Mouse (Mus musculus): ENCODE results near the gene Ttc4.

The Ttc4 gene

DNA sequence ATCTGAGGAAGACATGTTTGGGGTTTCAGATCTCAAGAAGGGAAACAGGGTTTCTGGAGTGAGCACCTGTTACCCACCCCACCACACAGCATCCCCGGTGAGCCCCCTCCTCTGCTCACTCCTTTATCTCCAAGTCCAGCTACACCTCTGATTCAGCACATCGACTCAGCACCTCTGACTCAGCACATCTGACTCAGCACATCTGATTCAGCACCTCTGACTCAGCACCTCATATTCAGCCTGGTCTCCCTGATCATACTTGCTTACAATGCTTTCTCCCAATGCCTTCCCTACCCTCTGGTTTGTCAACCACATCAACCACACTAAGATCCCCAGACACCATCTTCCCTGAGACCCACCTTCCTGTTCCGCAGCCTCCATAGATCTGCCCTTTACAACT lies 65.2 kb downstream of the Ttc4 start:
- no peak for DNase-seq

DNA sequence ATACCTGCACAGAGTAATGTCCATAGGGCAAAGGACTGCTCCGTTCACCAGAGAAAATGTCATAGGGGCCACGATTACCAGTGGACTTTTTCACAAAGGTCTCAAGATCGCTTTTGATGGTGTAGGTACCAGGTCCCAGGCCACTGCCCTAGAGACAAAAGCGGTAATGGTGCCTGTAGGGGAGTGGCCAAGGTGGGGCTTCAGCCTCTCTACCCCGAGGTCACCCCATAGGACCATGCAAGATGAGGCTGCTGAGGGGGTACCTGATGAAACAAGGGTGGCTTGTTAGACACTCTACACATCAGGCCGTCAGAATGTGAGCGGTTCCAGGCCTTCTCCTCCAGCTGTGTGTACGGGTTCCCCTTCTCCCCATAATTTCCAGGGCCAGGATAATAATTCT lies 65.6 kb downstream of the Ttc4 start:
- DNase-seq = no peak

Measured in cerebellum, adult 9-10 months (tissue).